Mouse (Mus musculus) gastrocnemius, postnatal 4 days (tissue): ENCODE measurements around the gene Ciapin1. TPM values are rescaled to one million over a fixed set of nuclear protein-coding genes. Genes with fewer than 3 reads are reported as not detected.
"Not testable (repeated sequence)": the region's sequence is repeated elsewhere in the genome, so short reads cannot be mapped to it uniquely, and the experiment has no call there.

Experiments used
- DNase-seq, 2 experiments: peaks; one replicate each; pipeline ENCODE4 v3.0.0; 2021 to 2022; ENCODE audit warnings: low spot score in 2 of 2, mixed read lengths in 2 of 2
- total RNA-seq, 2 experiments: library from RNA; stranded (reverse); gene quantifications; 2 replicates each; pipeline ENCODE4 v1.2.3; 2021

The Ciapin1 gene
- total RNA-seq, 2 experiments from 2014 or later, result 39.0 to 41.3 TPM

- DNase-seq, result peak; percentile 88 to 90
Measured at GRCm38 (mm10) chr8:94857346-94858173, 19.4 kb upstream of the Ciapin1 start, which contains the start of gene Polr2c. Polr2c (plus strand) TSS chr8:94857450.

GRCm38 (mm10) chr8:94857011-94857345, 18.8 kb upstream of the Ciapin1 start:
- no peak for DNase-seq

- not testable (repeated sequence) for DNase-seq
Measured at GRCm38 (mm10) chr8:94854761-94855160, 16.6 kb upstream of the Ciapin1 start.

- DNase-seq, result no peak
Measured at GRCm38 (mm10) chr8:94850049-94850448, 11.9 kb upstream of the Ciapin1 start.

- DNase-seq, result no peak
Measured at GRCm38 (mm10) chr8:94841183-94841582, 3.0 kb upstream of the Ciapin1 start.

- DNase-seq, result peak; percentile 58 to 72
Measured at GRCm38 (mm10) chr8:94838600-94838999, 442 bp upstream of the Ciapin1 start.

GRCm38 (mm10) chr8:94836456-94837240, 1.5 kb downstream of the Ciapin1 start:
- DNase-seq, result no peak

- DNase-seq, result not testable (repeated sequence)
Measured at GRCm38 (mm10) chr8:94835751-94836150, 2.4 kb downstream of the Ciapin1 start.

GRCm38 (mm10) chr8:94833901-94834405, 4.2 kb downstream of the Ciapin1 start:
- DNase-seq, result not testable (repeated sequence)

- no peak for DNase-seq
Measured at GRCm38 (mm10) chr8:94828284-94828683, 9.9 kb downstream of the Ciapin1 start.

GRCm38 (mm10) chr8:94826210-94826609, 11.9 kb downstream of the Ciapin1 start:
- no peak for DNase-seq

- no peak for DNase-seq
Measured at GRCm38 (mm10) chr8:94825170-94825569, 13.0 kb downstream of the Ciapin1 start.

GRCm38 (mm10) chr8:94822637-94823560, 15.3 kb downstream of the Ciapin1 start:
- peak in 1 of 2 experiments; percentile 48 for DNase-seq

GRCm38 (mm10) chr8:94821381-94821780, 16.8 kb downstream of the Ciapin1 start:
- DNase-seq, result no peak

GRCm38 (mm10) chr8:94820553-94820952, 17.6 kb downstream of the Ciapin1 start:
- no peak for DNase-seq

GRCm38 (mm10) chr8:94819671-94820179, 18.4 kb downstream of the Ciapin1 start:
- DNase-seq, result no peak

GRCm38 (mm10) chr8:94817933-94818332, 20.2 kb downstream of the Ciapin1 start:
- no peak for DNase-seq

GRCm38 (mm10) chr8:94814556-94814955, 23.6 kb downstream of the Ciapin1 start:
- DNase-seq, result no peak

- peak; percentile 59 to 78 for DNase-seq
Measured at GRCm38 (mm10) chr8:94812645-94813098, 25.5 kb downstream of the Ciapin1 start.

GRCm38 (mm10) chr8:94811654-94812053, 26.5 kb downstream of the Ciapin1 start:
- DNase-seq, result no peak
